Mouse (Mus musculus): ENCODE measurements around the gene Tor2a.

Tor2a gene

GRCm38 (mm10) chr2:32730854-32731253, 26.2 kb upstream of the Tor2a start:
- DNase-seq = no peak

GRCm38 (mm10) chr2:32731911-32732310, 25.1 kb upstream of the Tor2a start:
- no peak for DNase-seq

GRCm38 (mm10) chr2:32732695-32733094, 24.3 kb upstream of the Tor2a start:
- DNase-seq = no peak

- DNase-seq = no peak
Measured at GRCm38 (mm10) chr2:32734480-32734879, 22.6 kb upstream of the Tor2a start.

GRCm38 (mm10) chr2:32734933-32735332, 22.1 kb upstream of the Tor2a start:
- no peak for DNase-seq

- no peak for DNase-seq
Measured at GRCm38 (mm10) chr2:32736306-32736829, 20.7 kb upstream of the Tor2a start.

- DNase-seq = no peak
Measured at GRCm38 (mm10) chr2:32737008-32737407, 20.0 kb upstream of the Tor2a start.

GRCm38 (mm10) chr2:32739311-32739710, 17.7 kb upstream of the Tor2a start:
- DNase-seq = no peak

- no peak for DNase-seq
Measured at GRCm38 (mm10) chr2:32740916-32741272, 16.1 kb upstream of the Tor2a start, which contains the start of gene 6330409D20Rik. Gene 6330409D20Rik (minus strand): TSS chr2:32741016.

GRCm38 (mm10) chr2:32741273-32742172, 15.5 kb upstream of the Tor2a start:
- no peak for DNase-seq

GRCm38 (mm10) chr2:32742173-32742531, 14.9 kb upstream of the Tor2a start:
- DNase-seq = no peak

GRCm38 (mm10) chr2:32744272-32744982, 12.6 kb upstream of the Tor2a start:
- DNase-seq = no peak

GRCm38 (mm10) chr2:32749082-32749481, 8.0 kb upstream of the Tor2a start:
- no peak for DNase-seq

GRCm38 (mm10) chr2:32750199-32750598, 6.8 kb upstream of the Tor2a start:
- no peak for DNase-seq

GRCm38 (mm10) chr2:32750887-32751664, 6.0 kb upstream of the Tor2a start:
- no peak for DNase-seq

GRCm38 (mm10) chr2:32751665-32752033, 5.4 kb upstream of the Tor2a start:
- no peak for DNase-seq

GRCm38 (mm10) chr2:32752181-32752580, 4.9 kb upstream of the Tor2a start:
- no peak for DNase-seq

GRCm38 (mm10) chr2:32756674-32757055, 369 bp upstream of the Tor2a start:
- no peak for DNase-seq

- DNase-seq = no peak
Measured at GRCm38 (mm10) chr2:32758503-32758902, 1.5 kb downstream of the Tor2a start.

- DNase-seq = no peak
Measured at GRCm38 (mm10) chr2:32759001-32759400, 2.0 kb downstream of the Tor2a start.

- DNase-seq = no peak
Measured at GRCm38 (mm10) chr2:32761361-32761760, 4.3 kb downstream of the Tor2a start.

GRCm38 (mm10) chr2:32761859-32762258, 4.8 kb downstream of the Tor2a start:
- no peak for DNase-seq

GRCm38 (mm10) chr2:32763353-32763752, 6.3 kb downstream of the Tor2a start:
- DNase-seq = no peak

Data from thymus, postnatal 25 days (tissue).